Mouse (Mus musculus) bone marrow, adult 2 months (tissue): ENCODE data around the gene Abhd17a. TPM values are rescaled to one million over a fixed set of nuclear protein-coding genes. Genes with fewer than 3 reads are reported as not detected.

Experiments used
- H3K27ac ChIP-seq: fragments of 200-500 bp; 2 replicates; pipeline ENCODE4 v1.5.1; 2012; ENCODE audit warnings: low read depth, mild to moderate bottlenecking, control low read depth, inconsistent platforms, low read length; ENCODE audit not compliant: control insufficient read depth, poor library complexity, insufficient read depth
- H3K4me1 ChIP-seq: fragments of 200-500 bp; 2 replicates; pipeline ENCODE4 v1.6.1; 2011; ENCODE audit warnings: low read length; ENCODE audit not compliant: control insufficient read depth, insufficient read depth
- H3K4me3 ChIP-seq: fragments of 200-500 bp; replicated peaks from 2 replicates; pipeline ENCODE3; 2011; ENCODE audit warnings: mild to moderate bottlenecking, low read depth, low read length, control low read depth; ENCODE audit not compliant: control insufficient read depth
- CTCF ChIP-seq: fragments of 200-500 bp; IDR thresholded peaks from 2 replicates; pipeline ENCODE4 v1.5.1; 2011; ENCODE audit warnings: low read length, control low read depth; ENCODE audit not compliant: control insufficient read depth, insufficient read depth
- POLR2A ChIP-seq: fragments of 200-500 bp; IDR thresholded peaks from 2 replicates; pipeline ENCODE4 v1.6.1; 2011; ENCODE audit warnings: low read depth, mild to moderate bottlenecking, control low read depth, low read length, borderline replicate concordance; ENCODE audit not compliant: control insufficient read depth
- WGBS: fragments of 180-500 bp; shearing (Covaris S2); methylation state at CpG from one replicate; pipeline ENCODE4 v1.1.7; 2018; 5-methylcytosine and 5-hydroxymethylcytosine counted together
- polyA plus RNA-seq: library from polyadenylated mRNA; stranded (reverse); fragments of >200 nt; gene quantifications from 2 replicates; pipeline ENCODE4 v1.2.4, GENCODE M21; 2011; ENCODE audit warnings: low replicate concordance; ENCODE audit not compliant: missing spikeins, insufficient read depth, insufficient read length

Gene Abhd17a
- polyA plus RNA-seq, result 44.4 and 53.1 TPM in 2 replicates

DNA sequence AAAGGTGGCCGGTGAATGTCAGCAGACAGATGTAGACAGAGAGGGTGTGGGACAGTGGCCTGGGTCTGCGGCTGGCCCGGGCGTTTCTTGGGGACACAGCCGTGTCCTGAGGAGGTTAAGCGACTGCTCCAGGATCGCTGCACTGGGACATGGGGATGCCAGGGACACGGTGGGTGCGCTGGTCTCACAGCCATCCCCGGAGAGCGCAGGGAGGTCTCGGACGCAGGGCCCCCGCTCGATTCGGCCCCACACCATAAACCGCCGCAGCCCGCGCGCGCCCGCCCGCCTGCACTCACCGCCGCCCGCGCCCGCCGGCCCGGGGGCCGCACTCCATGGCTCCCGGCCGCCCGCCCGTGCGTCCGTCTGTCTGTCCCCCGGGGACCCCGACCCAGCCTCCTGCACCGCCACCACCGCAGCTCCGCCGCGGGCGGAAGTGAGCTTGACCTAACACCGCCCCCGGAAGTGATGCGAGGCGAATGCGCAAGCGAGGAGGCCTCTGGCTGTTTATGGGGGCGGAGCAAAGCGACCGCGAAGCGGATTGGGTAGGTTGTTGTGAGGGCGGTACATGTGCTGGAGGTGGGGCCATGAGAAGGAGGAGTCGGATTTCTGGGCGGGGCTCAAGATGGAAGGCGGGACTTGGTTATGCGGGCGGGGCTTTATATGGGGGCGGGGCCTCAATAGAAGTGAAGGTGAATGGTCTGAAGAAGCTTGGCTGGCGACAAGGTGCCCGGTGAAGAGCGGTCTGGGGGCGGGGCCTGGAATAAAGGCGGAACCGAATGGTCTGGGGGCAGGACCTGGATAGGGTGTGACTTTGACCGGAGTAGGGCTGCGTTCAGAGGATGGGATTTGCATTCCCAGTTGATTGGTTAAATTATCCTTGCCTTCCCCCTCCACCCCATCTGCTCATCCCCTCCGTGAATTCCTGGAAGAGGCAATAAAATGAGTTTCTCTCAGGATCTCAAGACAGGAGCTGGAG, at the start of gene Abhd17a:
Gene Abhd17a, minus strand, starts transcription at position 463 of the 976 bp plus-strand sequence.
- Histone ChIP-seq H3K4me3 (peak within 1 kb of the TSS; percentile 92), H3K27ac (peak within 1 kb of the TSS; percentile 81), H3K4me1 (peaks cover 2% of the 10 kb centered on the region; the same call in 1 of the 2 replicates)
- under 1% methylated on average over 73 of the region's 73 CpGs for WGBS
- peak; percentile 75; the same call in 1 of the 2 replicates for TF ChIP-seq POLR2A
- TF ChIP-seq CTCF, result no peak

GRCm38 (mm10) chr10:80635345-80635744, 45.2 kb upstream of the Abhd17a start:
- Histone ChIP-seq H3K4me1 (no peaks in the 10 kb centered on the region), H3K27ac (no peak overlapping the region), H3K4me3 (no peak overlapping the region)
- TF ChIP-seq CTCF (no peak), POLR2A (no peak)
- 80% methylated on average over 6 of the region's 6 CpGs for WGBS

- Histone ChIP-seq H3K4me3 (no peak overlapping the region), H3K4me1 (peaks cover 10% of the 10 kb centered on the region), H3K27ac (no peak overlapping the region)
- TF ChIP-seq POLR2A (no peak), CTCF (no peak)
- 65% methylated on average over 9 of the region's 9 CpGs for WGBS
Observed at GRCm38 (mm10) chr10:80628925-80629324, 38.8 kb upstream of the Abhd17a start.

DNA sequence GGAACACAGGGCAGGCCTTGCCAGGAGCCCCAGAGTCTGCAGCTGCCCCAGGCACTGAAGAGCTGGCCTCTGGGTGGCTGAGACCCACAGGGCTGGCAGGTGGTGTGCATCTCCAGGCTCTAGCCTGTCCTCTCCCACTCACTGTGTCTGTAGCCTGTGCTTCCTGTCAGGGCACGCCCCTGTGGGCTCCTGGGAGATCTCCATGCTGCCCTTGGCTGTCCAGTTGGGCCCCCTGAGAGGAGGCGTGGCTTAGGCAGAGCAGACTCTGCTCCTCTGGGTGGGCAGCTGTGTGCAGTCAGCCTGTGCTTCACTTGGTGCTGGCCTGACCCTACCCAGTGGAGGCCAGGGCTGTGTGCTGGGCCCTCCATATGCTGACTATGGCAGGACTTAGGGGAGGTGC, 37.5 kb upstream of the Abhd17a start:
- Histone ChIP-seq H3K4me1 (peaks cover 10% of the 10 kb centered on the region), H3K4me3 (no peak overlapping the region), H3K27ac (no peak overlapping the region; the same call in 1 of the 2 replicates)
- TF ChIP-seq CTCF, result no peak
- TF ChIP-seq POLR2A, result no peak
- 38% methylated on average over 2 of the region's 2 CpGs for WGBS

GRCm38 (mm10) chr10:80625764-80626163, 35.6 kb upstream of the Abhd17a start:
- peaks cover 10% of the 10 kb centered on the region for H3K4me1 ChIP-seq
- TF ChIP-seq CTCF (no peak), POLR2A (no peak)
- no peak overlapping the region for H3K4me3 ChIP-seq
- no peak overlapping the region for H3K27ac ChIP-seq
- 77% methylated on average over 4 of the region's 4 CpGs for WGBS

DNA sequence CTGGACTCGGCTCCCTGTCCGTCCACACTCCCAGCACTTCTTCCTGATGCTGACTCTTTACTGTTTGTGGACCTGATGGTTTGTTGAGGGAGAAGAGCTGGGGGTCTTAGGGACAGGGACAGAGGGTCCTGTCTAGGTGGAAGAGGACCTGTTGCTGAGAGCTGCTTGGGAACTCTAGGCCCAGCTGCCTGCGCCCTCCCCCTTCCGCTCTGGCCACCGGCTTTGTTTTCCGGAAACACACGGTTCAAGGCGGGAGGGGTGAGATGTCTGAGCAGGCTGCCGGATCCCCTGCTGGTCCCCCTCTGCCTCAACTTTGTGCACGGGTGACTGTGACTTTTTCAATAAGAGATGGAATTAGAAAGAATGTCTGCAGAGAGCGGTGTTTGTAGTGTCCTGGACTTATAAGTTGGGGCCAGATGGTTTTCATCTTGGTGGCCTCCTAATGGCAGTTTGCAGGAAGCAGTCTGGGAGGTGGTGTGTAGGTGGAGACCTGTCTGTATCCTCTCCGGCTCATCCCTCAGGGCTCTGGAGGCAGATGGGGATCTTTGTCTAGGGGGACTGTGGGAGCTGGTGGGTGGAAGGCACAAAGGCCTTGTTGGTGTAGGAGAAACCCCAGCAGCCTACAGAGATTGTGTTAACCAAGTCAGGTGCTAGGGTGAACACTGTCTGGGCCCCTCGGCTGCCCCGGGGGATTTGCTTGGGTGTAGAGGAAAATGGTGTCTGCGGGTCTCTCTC, 33.5 kb upstream of the Abhd17a start:
- peak overlapping the region; percentile 91 for H3K27ac ChIP-seq
- peak overlapping the region; percentile 84 for H3K4me3 ChIP-seq
- H3K4me1 ChIP-seq, result peaks cover 5% of the 10 kb centered on the region
- TF ChIP-seq CTCF (no peak), POLR2A (no peak; the same call in 1 of the 2 replicates)
- 3% methylated on average over 15 of the region's 15 CpGs for WGBS

GRCm38 (mm10) chr10:80622661-80623456, 32.7 kb upstream of the Abhd17a start, which contains the start of gene Csnk1g2:
TSS of gene Csnk1g2 (plus strand) at chr10:80622838.
- 2% methylated on average over 83 of the region's 85 CpGs for WGBS
- no peak for TF ChIP-seq CTCF
- TF ChIP-seq POLR2A, result peak; percentile 61; the same call in 1 of the 2 replicates

More at GRCm38 (mm10) chr10:80622661-80623456, 32.7 kb upstream of the Abhd17a start, which contains the start of gene Csnk1g2:
- peak within 1 kb of the TSS; percentile 95 for H3K27ac ChIP-seq
- H3K4me1 ChIP-seq, result peaks cover 4% of the 10 kb centered on the region
- H3K4me3 ChIP-seq, result peak within 1 kb of the TSS; percentile 84
